Mouse (Mus musculus): Measurements from ENCODE around the gene Abcc1.

GRCm38 (mm10) chr16:14379888-14380287 lies 18.5 kb downstream of the Abcc1 start:
- no peak for TF ChIP-seq CTCF (IDR thresholded peaks at IDR 0.05; ENCODE audit: insufficient read depth, low read length)
- no peak for TF ChIP-seq POLR2A (IDR thresholded peaks at IDR 0.05; ENCODE audit: borderline replicate concordance, extremely low read depth, low read depth, low read length)
